Mouse (Mus musculus) liver, postnatal 0 days (tissue): ENCODE results near the gene Olfr110.
"Not testable (repeated sequence)": the region's sequence is repeated elsewhere in the genome, so short reads cannot be mapped to it uniquely, and the experiment has no call there.

ENCODE experiments used
- CTCF ChIP-seq: sonication (generic); IDR thresholded peaks from 2 replicates; pipeline ENCODE4 v1.5.1; 2016; ENCODE audit warnings: antibody characterized with exemption, low read depth
- EP300 ChIP-seq: IDR thresholded peaks from 2 replicates; pipeline ENCODE4 v1.6.1; 2016; ENCODE audit warnings: antibody characterized with exemption, low read depth, mild to moderate bottlenecking

DNA sequence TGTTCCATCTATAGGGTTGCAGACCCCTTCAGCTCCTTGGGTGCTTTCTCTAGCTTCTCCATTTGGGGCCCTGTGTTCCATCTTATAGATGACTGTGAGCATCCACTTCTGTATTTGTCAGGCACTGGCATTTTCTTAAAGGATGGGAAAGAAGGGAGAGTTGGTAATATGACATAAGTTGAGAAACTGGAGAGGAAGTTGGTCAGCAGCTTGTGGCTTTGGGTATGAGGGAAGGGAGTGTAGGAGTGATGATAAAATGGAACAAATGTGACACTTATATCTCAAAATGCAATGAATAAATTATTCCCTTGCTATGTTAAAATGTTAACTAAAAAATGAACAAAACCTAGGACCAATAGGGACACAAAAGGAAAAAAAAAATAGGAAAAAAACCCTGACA is 32.3 kb downstream of the Olfr110 start:
- TF ChIP-seq CTCF, EP300: not testable (repeated sequence)
